Mouse (Mus musculus): ENCODE measurements around the gene Abcb6. TPM values are rescaled to one million over a fixed set of nuclear protein-coding genes. Genes with fewer than 3 reads are reported as not detected.
A peak's percentile ranks its signal among the peaks of the same experiment; 100 is the strongest.

The Abcb6 gene
- total and polyA plus RNA-seq, 2 experiments from 2014 or later = 42.5 to 46.0 TPM

- Histone ChIP-seq H3K9ac (no peak overlapping the region), H3K4me2 (ENCODE audit: low read depth) (no peak overlapping the region), H3K27me3 (ENCODE audit: insufficient read depth, low read length) (no peaks in the 10 kb centered on the region), H3K36me3 (ENCODE audit: insufficient read depth) (peaks cover 62% of the 10 kb centered on the region), H3K4me1 (ENCODE audit: insufficient read depth) (peaks cover 14% of the 10 kb centered on the region), H3K4me3 (ENCODE audit: low read depth, low read length) (no peak overlapping the region), H3K27ac (ENCODE audit: low read depth, low read length) (no peak overlapping the region), H3K9me3 (ENCODE audit: low read length) (no peaks in the 10 kb centered on the region)
- no peak for TF ChIP-seq CTCF (IDR thresholded peaks at IDR 0.05; ENCODE audit: low read depth)
- no peak for DNase-seq
- WGBS = 92% methylated on average over 2 of the region's 2 CpGs
- ATAC-seq = no peak
These were observed 7.8 kb upstream of the Abcb6 start for GRCm38 (mm10) chr1:75187914-75188483.

DNA sequence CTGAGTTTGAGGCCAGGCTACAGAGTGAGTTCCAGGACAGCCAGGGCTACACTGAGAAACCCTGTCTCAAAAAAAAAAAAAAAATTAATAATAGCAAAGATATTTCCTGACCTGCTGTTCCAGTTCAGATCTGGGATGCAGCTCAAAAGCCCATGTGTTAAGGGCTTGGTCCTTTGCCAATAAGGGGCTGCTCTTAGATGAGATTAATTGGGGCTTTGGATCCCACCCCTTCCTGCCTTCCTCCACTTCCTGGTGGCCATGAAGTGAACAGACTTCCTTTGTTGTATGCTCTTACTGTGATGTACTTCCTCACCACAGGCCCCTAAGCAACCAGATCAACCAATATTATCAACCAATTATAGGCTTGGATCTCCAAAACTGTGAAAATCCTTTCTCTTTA lies 6.9 kb upstream of the Abcb6 start:
- no peak for ATAC-seq
- Histone ChIP-seq H3K27me3 (ENCODE audit: insufficient read depth, low read length) (no peaks in the 10 kb centered on the region), H3K9ac (no peak overlapping the region), H3K4me1 (ENCODE audit: insufficient read depth) (peaks cover 9% of the 10 kb centered on the region), H3K27ac (ENCODE audit: low read depth, low read length) (no peak overlapping the region), H3K4me3 (ENCODE audit: low read depth, low read length) (no peak overlapping the region), H3K36me3 (ENCODE audit: insufficient read depth) (peaks cover 71% of the 10 kb centered on the region), H3K9me3 (ENCODE audit: low read length) (no peaks in the 10 kb centered on the region), H3K4me2 (ENCODE audit: low read depth) (no peak overlapping the region)
- no peak for TF ChIP-seq CTCF (IDR thresholded peaks at IDR 0.05; ENCODE audit: low read depth)
- DNase-seq = no peak

DNA sequence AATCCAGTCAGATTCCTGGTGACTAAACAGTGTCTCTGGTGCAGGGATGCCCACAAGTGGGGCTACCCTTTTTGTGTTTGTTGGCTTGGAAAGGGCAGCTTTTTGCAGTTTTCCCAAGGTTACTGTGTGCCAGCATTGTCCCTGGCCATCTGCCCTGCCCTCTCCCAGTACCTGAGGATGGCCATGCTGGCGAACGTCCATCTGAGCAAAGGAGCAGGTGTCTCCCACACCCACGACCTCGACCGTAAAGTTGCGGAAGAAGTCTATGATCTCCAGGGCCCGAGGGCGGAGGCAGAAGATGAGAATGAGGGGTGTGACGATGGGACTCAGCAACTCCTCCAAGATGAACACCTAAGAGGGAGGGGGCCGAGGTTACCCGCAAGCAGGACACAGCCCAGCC lies 5.3 kb upstream of the Abcb6 start:
- DNase-seq = no peak
- H3K27me3 ChIP-seq (ENCODE audit: insufficient read depth, low read length) = no peaks in the 10 kb centered on the region
- WGBS = 88% methylated on average over 11 of the region's 11 CpGs
- no peak overlapping the region for H3K27ac ChIP-seq (ENCODE audit: low read depth, low read length)
- H3K4me2 ChIP-seq (ENCODE audit: low read depth) = no peak overlapping the region
- H3K4me3 ChIP-seq (ENCODE audit: low read depth, low read length) = no peak overlapping the region
- no peak for TF ChIP-seq CTCF (IDR thresholded peaks at IDR 0.05; ENCODE audit: low read depth)
- H3K9me3 ChIP-seq (ENCODE audit: low read length) = no peaks in the 10 kb centered on the region
- no peak overlapping the region for H3K9ac ChIP-seq
- peaks cover 1% of the 10 kb centered on the region; the same call in 1 of the 2 replicates for H3K4me1 ChIP-seq (ENCODE audit: insufficient read depth)
- no peak for ATAC-seq
- peaks cover 78% of the 10 kb centered on the region for H3K36me3 ChIP-seq (ENCODE audit: insufficient read depth)

- Histone ChIP-seq H3K36me3 (ENCODE audit: insufficient read depth) (peaks cover 60% of the 10 kb centered on the region), H3K4me1 (ENCODE audit: insufficient read depth) (peaks cover 14% of the 10 kb centered on the region), H3K4me2 (ENCODE audit: low read depth) (no peak overlapping the region), H3K27me3 (ENCODE audit: insufficient read depth, low read length) (no peaks in the 10 kb centered on the region), H3K9me3 (ENCODE audit: low read length) (no peaks in the 10 kb centered on the region), H3K4me3 (ENCODE audit: low read depth, low read length) (no peak overlapping the region), H3K9ac (no peak overlapping the region), H3K27ac (ENCODE audit: low read depth, low read length) (no peak overlapping the region)
- TF ChIP-seq CTCF (IDR thresholded peaks at IDR 0.05; ENCODE audit: low read depth) = peak; percentile 21; the same call in 1 of the 2 replicates
- ATAC-seq (no peak), DNase-seq (no peak)
- 77% methylated on average over 4 of the region's 4 CpGs for WGBS
These were observed 2.0 kb upstream of the Abcb6 start for GRCm38 (mm10) chr1:75182160-75182559.

DNA sequence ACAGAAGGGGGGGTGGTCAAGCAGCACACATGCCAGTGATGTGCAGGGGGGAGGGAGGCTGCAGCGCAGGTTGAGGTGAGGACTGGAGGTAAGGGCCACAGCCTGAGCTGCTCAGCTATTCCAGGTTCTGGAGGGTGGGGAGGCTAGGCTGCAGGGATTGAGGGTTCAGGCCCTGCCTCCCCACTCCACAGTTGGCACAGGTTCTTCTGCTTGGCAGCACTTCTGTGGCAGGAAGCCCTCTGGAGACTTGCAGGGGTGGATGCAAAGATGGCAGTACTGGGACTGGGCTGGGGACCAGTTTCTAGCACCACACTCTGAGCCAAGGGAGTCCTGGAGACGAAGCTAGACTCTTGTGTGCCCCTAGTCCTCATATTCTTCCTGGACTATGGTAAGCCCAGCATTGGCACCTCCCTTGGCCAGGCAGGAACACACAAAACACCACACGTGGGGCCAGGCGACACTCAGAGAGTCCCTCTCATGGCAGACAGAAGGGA lies 1.2 kb upstream of the Abcb6 start:
- H3K9ac ChIP-seq = no peak overlapping the region
- H3K27me3 ChIP-seq (ENCODE audit: insufficient read depth, low read length) = no peaks in the 10 kb centered on the region
- H3K36me3 ChIP-seq (ENCODE audit: insufficient read depth) = peaks cover 59% of the 10 kb centered on the region

GRCm38 (mm10) chr1:75180741-75181140 lies 549 bp upstream of the Abcb6 start:
- DNase-seq = no peak
- Histone ChIP-seq H3K36me3 (ENCODE audit: insufficient read depth) (peaks cover 58% of the 10 kb centered on the region), H3K9ac (no peak overlapping the region), H3K4me1 (ENCODE audit: insufficient read depth) (peaks cover 14% of the 10 kb centered on the region), H3K4me2 (ENCODE audit: low read depth) (peak overlapping the region; percentile 100), H3K9me3 (ENCODE audit: low read length) (no peaks in the 10 kb centered on the region), H3K27me3 (ENCODE audit: insufficient read depth, low read length) (no peaks in the 10 kb centered on the region), H3K4me3 (ENCODE audit: low read depth, low read length) (peak overlapping the region; percentile 58), H3K27ac (ENCODE audit: low read depth, low read length) (no peak overlapping the region)
- 39% methylated on average over 7 of the region's 7 CpGs for WGBS
- ATAC-seq = no peak
- no peak for TF ChIP-seq CTCF (IDR thresholded peaks at IDR 0.05; ENCODE audit: low read depth)

More for the DNA sequence above, 1.2 kb upstream of the Abcb6 start:
- no peaks in the 10 kb centered on the region for H3K9me3 ChIP-seq (ENCODE audit: low read length)
- ATAC-seq (no peak), DNase-seq (no peak)
- H3K27ac ChIP-seq (ENCODE audit: low read depth, low read length) = no peak overlapping the region
- WGBS = 74% methylated on average over 4 of the region's 4 CpGs
- H3K4me2 ChIP-seq (ENCODE audit: low read depth) = no peak overlapping the region
- peaks cover 14% of the 10 kb centered on the region for H3K4me1 ChIP-seq (ENCODE audit: insufficient read depth)
- no peak for TF ChIP-seq CTCF (IDR thresholded peaks at IDR 0.05; ENCODE audit: low read depth)
- H3K4me3 ChIP-seq (ENCODE audit: low read depth, low read length) = no peak overlapping the region

DNA sequence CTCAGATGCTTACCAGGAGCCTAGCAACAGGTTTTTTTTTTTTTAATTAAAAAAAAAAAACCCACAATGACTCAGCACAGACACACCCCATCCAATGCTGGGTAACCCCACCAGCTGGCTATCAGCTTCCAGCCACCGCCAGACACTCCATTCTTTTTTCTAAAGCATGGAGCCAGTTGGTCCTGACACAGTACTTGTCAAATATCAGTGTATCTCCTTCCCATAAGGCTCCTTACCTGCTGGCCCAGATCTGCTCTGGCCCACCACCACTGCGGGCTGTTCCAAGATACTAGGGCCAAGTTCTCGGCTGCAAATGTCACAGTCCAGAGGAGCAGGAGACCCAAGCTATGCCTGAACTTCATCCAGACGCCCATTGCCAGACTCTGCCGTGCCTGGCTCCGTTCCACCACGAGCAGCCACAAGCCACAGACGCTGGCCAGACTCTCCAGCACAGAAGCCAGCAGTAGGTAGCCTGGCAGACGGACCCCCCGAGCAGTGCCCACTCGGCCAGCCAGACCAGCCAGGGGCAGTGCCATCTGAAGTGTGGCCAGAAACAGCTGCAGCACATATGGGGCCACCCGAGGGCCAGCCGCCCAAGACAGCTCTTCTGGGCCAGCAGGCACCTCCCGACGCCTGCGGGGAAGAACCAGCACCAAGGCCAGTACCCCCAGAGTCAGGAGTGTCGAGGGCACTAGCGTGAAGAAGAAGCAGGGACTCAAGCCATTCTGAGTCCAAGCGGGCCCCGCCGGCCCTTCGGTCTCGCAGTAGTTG lies 673 bp downstream of the Abcb6 start:
- ATAC-seq = peak; percentile 25
- Histone ChIP-seq H3K4me1 (ENCODE audit: insufficient read depth) (peaks cover 14% of the 10 kb centered on the region), H3K4me3 (ENCODE audit: low read depth, low read length) (peak overlapping the region; percentile 58), H3K9ac (peak overlapping the region; percentile 64), H3K27me3 (ENCODE audit: insufficient read depth, low read length) (no peaks in the 10 kb centered on the region), H3K27ac (ENCODE audit: low read depth, low read length) (peak overlapping the region; percentile 50; the same call in 1 of the 2 replicates), H3K4me2 (ENCODE audit: low read depth) (peak overlapping the region; percentile 100), H3K9me3 (ENCODE audit: low read length) (no peaks in the 10 kb centered on the region), H3K36me3 (ENCODE audit: insufficient read depth) (peaks cover 57% of the 10 kb centered on the region)
- peak; percentile 60 for DNase-seq
- WGBS = 5% methylated on average over 23 of the region's 23 CpGs
- TF ChIP-seq CTCF (IDR thresholded peaks at IDR 0.05; ENCODE audit: low read depth) = no peak
